Mouse (Mus musculus) lung, adult 2 months (tissue): Measurements from ENCODE around the gene Gm10118. TPM values are rescaled to one million over a fixed set of nuclear protein-coding genes. Genes with fewer than 3 reads are reported as not detected.

Source experiments
- DNase-seq: peaks from one replicate; pipeline ENCODE4 v3.0.0; 2022
- H3K4me1 ChIP-seq: fragments of 200-500 bp; 2 replicates; pipeline ENCODE4 v1.6.1; 2011; ENCODE audit warnings: low read length; ENCODE audit not compliant: control insufficient read depth, insufficient read depth
- H3K4me3 ChIP-seq: fragments of 200-500 bp; replicated peaks from 2 replicates; pipeline ENCODE3; 2011; ENCODE audit warnings: low read depth, mild to moderate bottlenecking, control low read depth, low read length; ENCODE audit errors: extremely low read depth
- CTCF ChIP-seq: fragments of 200-500 bp; IDR thresholded peaks from 2 replicates; pipeline ENCODE4 v1.5.1; 2011; ENCODE audit warnings: mild to moderate bottlenecking, low read length, control low read depth; ENCODE audit not compliant: insufficient read depth
- POLR2A ChIP-seq: fragments of 200-500 bp; IDR thresholded peaks from 2 replicates; pipeline ENCODE4 v1.6.1; 2011; ENCODE audit warnings: low read depth, mild to moderate bottlenecking, control low read depth, low read length, borderline replicate concordance; ENCODE audit errors: extremely low read depth
- WGBS: fragments of 180-500 bp; shearing (Covaris S2); methylation state at CpG from one replicate; pipeline ENCODE4 v1.1.7; 2018; 5-methylcytosine and 5-hydroxymethylcytosine counted together
- polyA plus RNA-seq: library from polyadenylated mRNA; depleted of rRNA; stranded (reverse); fragments of >200 nt; gene quantifications from 2 replicates; pipeline ENCODE4 v1.2.3, GENCODE M21; 2012; rRNA removed

Gene Gm10118
- not detected in 2 replicates for polyA plus RNA-seq

DNA sequence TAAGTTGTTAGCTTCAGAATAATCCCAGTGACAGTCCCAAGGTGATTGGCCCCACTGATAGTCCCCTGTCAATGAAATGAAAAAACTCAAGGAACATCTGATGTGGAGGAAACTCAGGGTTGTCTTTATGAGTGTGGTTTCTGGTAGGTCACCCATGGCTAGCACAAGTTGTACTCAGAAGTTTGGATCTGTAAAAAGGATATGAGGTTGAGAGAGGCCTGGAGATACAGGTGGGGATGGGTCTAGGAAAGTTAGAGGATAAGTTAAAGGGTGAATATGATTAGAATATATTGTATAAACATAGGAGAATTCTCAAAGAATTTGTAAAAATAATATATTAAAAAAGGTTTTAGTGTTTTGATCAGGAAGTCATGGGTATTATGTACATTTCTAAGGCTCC lies at the start of gene Gm10118:
TSS of gene Gm10118 (minus strand) at position 101 of the 400 bp plus-strand sequence.
- Histone ChIP-seq H3K4me1 (no peaks in the 10 kb centered on the region), H3K4me3 (no peak within 1 kb of the TSS)
- DNase-seq, result no peak
- TF ChIP-seq CTCF, result no peak
- no peak for TF ChIP-seq POLR2A

DNA sequence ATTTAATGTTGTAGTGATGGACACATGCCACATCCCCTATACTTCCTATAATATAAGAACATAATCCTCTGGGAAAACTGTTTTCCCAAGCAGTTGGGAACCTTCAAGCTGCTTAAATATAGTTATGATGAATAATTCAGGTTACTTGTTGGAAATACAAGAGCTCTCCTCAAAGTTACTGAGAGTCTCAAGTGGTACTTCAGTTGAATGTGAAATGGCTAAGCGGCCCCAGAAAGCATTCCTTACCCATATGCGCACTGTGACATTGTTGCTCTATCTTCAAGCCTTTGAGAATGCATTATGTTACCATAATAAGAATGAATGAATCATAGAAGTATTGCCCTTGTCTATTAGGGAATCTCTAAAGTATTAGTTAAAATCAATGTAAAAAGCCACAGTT lies 45.1 kb upstream of the Gm10118 start:
- WGBS, result 74% methylated on average over 2 of the region's 2 CpGs
- TF ChIP-seq CTCF (no peak), POLR2A (no peak)
- Histone ChIP-seq H3K4me3 (no peak overlapping the region), H3K4me1 (no peaks in the 10 kb centered on the region)
- DNase-seq, result no peak

DNA sequence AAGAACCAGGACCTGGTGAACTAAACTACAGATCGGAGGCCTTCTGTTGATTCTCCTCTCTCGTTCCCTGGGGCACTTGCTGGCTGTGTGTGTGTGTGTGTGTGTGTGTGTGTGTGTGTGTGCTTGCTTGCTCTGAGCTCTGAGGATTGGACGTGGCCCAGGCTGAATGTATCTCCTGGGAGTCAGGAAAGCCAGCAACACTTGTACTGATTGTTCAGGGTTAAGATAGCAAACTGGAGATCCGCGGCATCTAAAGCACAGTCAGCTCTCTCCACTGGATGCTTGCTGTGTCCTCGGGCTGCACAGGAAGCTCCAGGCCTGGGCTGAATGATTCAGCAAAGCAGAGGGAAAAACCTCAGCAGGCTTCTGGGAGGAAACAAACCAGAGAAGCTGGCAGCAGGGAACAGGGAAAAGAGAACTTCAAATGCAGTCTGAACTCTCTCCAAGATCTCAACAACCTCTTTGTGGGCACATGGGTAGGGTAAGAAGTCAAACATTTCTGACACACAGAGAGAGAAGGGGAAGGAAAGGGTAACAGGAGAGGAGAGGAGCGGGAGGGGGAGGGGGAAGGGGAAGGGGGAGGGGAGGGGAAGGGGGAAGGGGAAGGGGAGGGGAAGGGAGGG lies 27.2 kb upstream of the Gm10118 start:
- DNase-seq, result no peak
- Histone ChIP-seq H3K4me1 (no peaks in the 10 kb centered on the region), H3K4me3 (no peak overlapping the region)
- TF ChIP-seq CTCF (no peak), POLR2A (no peak)
- WGBS, result 19% methylated on average over 6 of the region's 7 CpGs

DNA sequence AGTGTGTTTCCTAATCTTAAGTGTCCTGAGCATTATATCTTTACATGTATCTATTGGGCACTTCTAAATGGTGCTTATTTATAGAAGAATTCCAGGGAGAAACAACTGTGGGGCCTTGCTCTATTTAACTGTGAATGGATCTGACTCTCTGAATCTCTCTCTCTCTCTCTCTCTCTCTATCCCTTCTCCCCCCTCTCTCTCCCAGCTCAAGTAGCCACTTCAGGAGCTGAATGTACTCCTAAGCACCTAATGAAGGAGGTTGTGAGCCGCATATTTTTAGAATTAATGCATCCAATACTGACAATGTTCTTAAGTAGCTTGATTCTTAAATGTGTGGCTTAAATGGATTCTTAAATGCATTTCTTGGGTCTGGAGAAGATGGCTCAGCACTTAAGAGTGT lies 24.2 kb upstream of the Gm10118 start:
- Histone ChIP-seq H3K4me3 (no peak overlapping the region), H3K4me1 (no peaks in the 10 kb centered on the region)
- no peak for TF ChIP-seq CTCF
- no peak for TF ChIP-seq POLR2A
- no peak for DNase-seq
- 68% methylated on average over 1 of the region's 1 CpGs for WGBS

DNA sequence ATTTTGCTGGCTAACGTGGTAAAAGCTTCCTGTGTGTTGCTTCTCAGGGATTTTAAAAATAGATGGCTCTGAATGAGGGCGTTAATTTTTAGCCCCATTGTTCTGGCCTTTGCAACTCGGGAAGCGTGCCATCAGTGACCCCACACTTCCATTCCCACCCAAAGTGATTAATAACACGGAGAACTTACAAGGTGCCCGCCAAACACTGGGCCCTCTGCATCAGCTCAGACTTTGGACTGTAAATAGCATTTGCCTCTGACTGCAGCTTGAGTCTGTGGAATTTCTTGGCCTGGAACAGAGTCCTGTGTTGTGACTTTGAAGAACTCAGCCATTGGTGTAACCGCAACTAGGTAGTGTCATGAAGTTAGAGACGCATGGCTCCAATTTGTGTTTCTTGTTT lies 23.6 kb upstream of the Gm10118 start:
- 29% methylated on average over 8 of the region's 8 CpGs for WGBS
- H3K4me3 ChIP-seq, result no peak overlapping the region
- no peaks in the 10 kb centered on the region for H3K4me1 ChIP-seq
- no peak for DNase-seq
- TF ChIP-seq CTCF (no peak), POLR2A (no peak)

GRCm38 (mm10) chr10:63947266-63947665 lies 20.0 kb upstream of the Gm10118 start:
- 70% methylated on average over 4 of the region's 4 CpGs for WGBS
- H3K4me3 ChIP-seq, result no peak overlapping the region
- TF ChIP-seq CTCF (no peak), POLR2A (no peak)
- DNase-seq, result no peak
- no peaks in the 10 kb centered on the region for H3K4me1 ChIP-seq

DNA sequence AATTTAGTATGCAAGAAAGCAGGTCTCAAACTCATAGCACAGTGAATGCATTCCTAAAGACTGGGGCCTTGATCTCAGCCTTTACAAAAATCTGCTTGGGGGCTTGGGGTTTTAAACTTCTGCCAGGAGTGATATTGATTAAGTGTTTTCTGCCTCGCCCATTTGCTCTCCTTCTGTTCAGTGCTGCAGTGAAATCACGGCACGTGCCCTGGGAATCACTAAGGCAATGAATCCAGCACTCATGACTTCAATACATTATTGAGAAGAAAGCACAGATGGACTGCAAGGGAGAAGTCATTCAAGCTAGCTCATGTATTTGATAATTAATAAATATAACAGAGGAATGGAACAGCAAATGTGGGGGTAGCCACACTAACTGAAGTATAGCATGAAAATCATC lies 18.3 kb upstream of the Gm10118 start:
- 75% methylated on average over 3 of the region's 3 CpGs for WGBS
- no peak for TF ChIP-seq CTCF
- Histone ChIP-seq H3K4me1 (no peaks in the 10 kb centered on the region), H3K4me3 (no peak overlapping the region)
- no peak for DNase-seq

GRCm38 (mm10) chr10:63933946-63934345 lies 6.7 kb upstream of the Gm10118 start:
- no peak overlapping the region for H3K4me3 ChIP-seq
- no peak for DNase-seq
- no peaks in the 10 kb centered on the region for H3K4me1 ChIP-seq
- TF ChIP-seq POLR2A, result no peak
- no peak for TF ChIP-seq CTCF
- 61% methylated on average over 5 of the region's 5 CpGs for WGBS

GRCm38 (mm10) chr10:63908878-63909277 lies 18.4 kb downstream of the Gm10118 start:
- H3K4me3 ChIP-seq, result no peak overlapping the region
- TF ChIP-seq POLR2A (no peak), CTCF (no peak)
- no peaks in the 10 kb centered on the region for H3K4me1 ChIP-seq
- no peak for DNase-seq

DNA sequence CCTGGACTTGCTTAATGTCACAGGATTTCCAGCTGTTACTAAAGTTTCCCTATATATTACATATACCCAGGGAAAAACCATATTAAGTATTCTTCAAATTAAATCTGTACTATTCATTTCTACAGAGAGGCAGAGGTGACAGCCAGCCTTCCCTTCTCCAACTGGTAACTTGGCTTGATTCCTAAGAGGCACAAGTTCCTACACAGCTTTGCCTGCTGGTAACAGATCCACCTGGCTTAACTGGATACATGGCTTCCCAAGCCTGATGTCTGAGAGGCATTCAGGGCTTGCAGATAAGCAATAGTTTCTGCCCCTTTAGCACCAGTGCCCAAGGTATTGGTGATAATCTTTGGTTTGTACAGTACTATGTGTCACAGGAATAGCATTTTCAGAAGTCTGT lies 27.3 kb downstream of the Gm10118 start:
- DNase-seq, result no peak
- no peak overlapping the region for H3K4me3 ChIP-seq
- H3K4me1 ChIP-seq, result no peaks in the 10 kb centered on the region
- TF ChIP-seq POLR2A (no peak), CTCF (no peak)

DNA sequence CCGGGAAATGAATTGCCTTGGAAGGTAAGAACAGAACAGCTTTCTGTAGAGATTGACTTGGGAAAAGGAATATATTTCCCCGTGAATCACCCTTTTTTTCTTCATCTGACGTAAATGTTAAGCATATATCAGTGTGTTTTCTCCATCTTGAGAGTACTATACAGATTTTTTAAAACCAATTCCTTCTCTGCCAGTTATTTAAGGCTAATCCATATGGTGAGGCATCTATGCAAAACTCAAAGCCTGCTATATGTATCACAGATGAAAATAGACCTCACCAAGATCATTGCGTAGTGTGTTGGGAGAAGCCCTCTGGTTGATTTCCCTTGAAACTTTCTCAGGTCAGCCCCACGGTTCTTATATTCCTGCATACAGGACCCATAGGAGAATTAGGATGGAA lies 32.6 kb downstream of the Gm10118 start:
- no peak for DNase-seq
- no peak overlapping the region for H3K4me3 ChIP-seq
- H3K4me1 ChIP-seq, result no peaks in the 10 kb centered on the region
- TF ChIP-seq POLR2A (no peak), CTCF (no peak)
- 91% methylated on average over 5 of the region's 5 CpGs for WGBS
